Mouse (Mus musculus): ENCODE results near the gene Adrm1. TPM values are rescaled to one million over a fixed set of nuclear protein-coding genes. Genes with fewer than 3 reads are reported as not detected.

Adrm1 gene
- polyA plus RNA-seq, 1 experiment, result 833 TPM

GRCm38 (mm10) chr2:180205083-180205955, 34.0 kb downstream of the Adrm1 start:
- TF ChIP-seq GATA1 (IDR thresholded peaks at IDR 0.05; ENCODE audit: low read length), result no peak

DNA sequence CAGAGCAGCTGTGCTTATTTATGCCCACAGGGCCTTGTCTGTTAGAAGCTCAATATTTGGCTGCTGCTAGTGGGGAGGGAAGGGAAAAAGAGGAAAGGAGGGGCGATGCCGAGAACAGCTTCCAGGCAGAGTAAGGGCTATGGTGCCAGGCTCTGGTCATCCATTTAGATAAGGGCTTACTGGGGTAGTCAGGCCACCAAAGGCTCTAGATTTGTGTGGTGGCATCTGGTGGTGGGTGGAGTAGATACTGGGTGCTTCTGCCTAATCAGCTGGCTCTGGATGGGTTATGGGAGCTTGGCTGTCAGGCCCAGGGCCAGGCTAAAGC, 34.6 kb downstream of the Adrm1 start:
- TF ChIP-seq GATA1 (IDR thresholded peaks at IDR 0.05; ENCODE audit: low read length), result no peak

- no peak for TF ChIP-seq GATA1 (IDR thresholded peaks at IDR 0.05; ENCODE audit: low read length)
Observed at GRCm38 (mm10) chr2:180207840-180208239, 36.6 kb downstream of the Adrm1 start.

- no peak for TF ChIP-seq GATA1 (IDR thresholded peaks at IDR 0.05; ENCODE audit: low read length)
Observed at GRCm38 (mm10) chr2:180208976-180209375, 37.7 kb downstream of the Adrm1 start.

DNA sequence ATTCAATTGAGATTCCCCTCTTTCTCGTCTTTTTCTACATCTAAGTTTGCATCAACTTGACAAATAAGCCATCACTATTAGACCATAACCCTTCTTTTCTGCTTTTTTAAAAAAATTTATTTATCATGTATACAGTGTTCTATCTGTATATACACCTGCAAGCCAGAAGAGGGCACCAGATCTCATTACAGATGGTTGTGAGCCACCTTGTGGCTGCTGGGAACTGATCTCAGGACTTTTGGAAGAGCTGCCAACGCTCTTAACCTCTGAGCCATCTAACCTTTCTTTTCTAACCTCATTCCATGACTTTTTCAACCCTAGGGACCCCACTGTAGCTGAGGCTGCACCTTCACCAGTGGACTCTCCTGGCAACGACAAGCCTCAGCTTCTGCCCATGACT, 41.0 kb downstream of the Adrm1 start:
- TF ChIP-seq GATA1 (IDR thresholded peaks at IDR 0.05; ENCODE audit: low read length), result no peak

- no peak for TF ChIP-seq GATA1 (IDR thresholded peaks at IDR 0.05; ENCODE audit: low read length)
Observed at GRCm38 (mm10) chr2:180214352-180214978, 43.2 kb downstream of the Adrm1 start.

- no peak for TF ChIP-seq GATA1 (IDR thresholded peaks at IDR 0.05; ENCODE audit: low read length)
Observed at GRCm38 (mm10) chr2:180215011-180215461, 43.8 kb downstream of the Adrm1 start.

- no peak for TF ChIP-seq GATA1 (IDR thresholded peaks at IDR 0.05; ENCODE audit: low read length)
Observed at GRCm38 (mm10) chr2:180215951-180216350, 44.7 kb downstream of the Adrm1 start.

- no peak for TF ChIP-seq GATA1 (IDR thresholded peaks at IDR 0.05; ENCODE audit: low read length)
Observed at GRCm38 (mm10) chr2:180216921-180217320, 45.6 kb downstream of the Adrm1 start.

- no peak for TF ChIP-seq GATA1 (IDR thresholded peaks at IDR 0.05; ENCODE audit: low read length)
Observed at GRCm38 (mm10) chr2:180217587-180217986, 46.3 kb downstream of the Adrm1 start.

- no peak for TF ChIP-seq GATA1 (IDR thresholded peaks at IDR 0.05; ENCODE audit: low read length)
Observed at GRCm38 (mm10) chr2:180218241-180218640, 47.0 kb downstream of the Adrm1 start.

DNA sequence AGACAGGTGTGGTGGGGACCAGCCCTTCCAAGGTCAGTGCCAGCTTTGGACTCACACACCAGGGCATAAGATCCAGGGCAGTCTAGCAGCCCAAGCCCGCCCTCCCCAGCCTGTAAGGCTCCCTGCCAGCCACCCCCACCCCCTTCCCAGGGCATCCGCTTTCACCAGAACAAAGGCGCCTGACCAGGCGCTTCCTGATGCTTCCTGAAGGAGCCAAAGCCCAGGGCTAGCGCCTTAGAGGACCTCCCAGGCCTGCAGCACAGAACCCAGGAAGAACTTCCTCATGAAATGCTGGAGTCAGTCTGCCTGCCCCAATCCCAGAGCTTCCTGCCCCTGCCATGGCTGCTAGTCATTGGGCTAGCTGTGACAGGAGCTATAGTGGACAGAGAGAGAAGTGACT, 47.4 kb downstream of the Adrm1 start:
- no peak for TF ChIP-seq GATA1 (IDR thresholded peaks at IDR 0.05; ENCODE audit: low read length)

GRCm38 (mm10) chr2:180219145-180219943, 48.1 kb downstream of the Adrm1 start:
- TF ChIP-seq GATA1 (IDR thresholded peaks at IDR 0.05; ENCODE audit: low read length), result no peak

- no peak for TF ChIP-seq GATA1 (IDR thresholded peaks at IDR 0.05; ENCODE audit: low read length)
Observed at GRCm38 (mm10) chr2:180220165-180220564, 48.9 kb downstream of the Adrm1 start.

DNA sequence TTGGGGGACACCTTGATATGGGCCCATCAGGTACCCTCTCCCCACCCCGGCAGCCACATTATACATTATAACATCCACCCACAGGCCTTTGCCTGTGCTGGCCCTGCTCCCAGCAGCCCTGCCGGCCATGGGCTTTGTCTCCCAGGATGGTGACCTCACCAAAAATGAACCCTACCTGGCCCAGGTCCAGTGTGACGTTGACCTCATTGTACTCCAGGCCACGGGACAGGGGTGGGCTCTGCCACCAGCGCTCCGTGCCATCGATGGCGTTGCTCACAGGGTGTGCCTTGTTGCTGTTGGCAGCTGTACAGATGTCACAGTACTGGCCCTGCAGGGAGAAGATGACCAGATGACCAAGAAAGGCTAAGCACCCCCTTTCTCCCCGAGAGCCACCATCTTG, 49.8 kb downstream of the Adrm1 start:
- TF ChIP-seq GATA1 (IDR thresholded peaks at IDR 0.05; ENCODE audit: low read length), result no peak

GRCm38 (mm10) chr2:180222250-180222649, 51.0 kb downstream of the Adrm1 start:
- no peak for TF ChIP-seq GATA1 (IDR thresholded peaks at IDR 0.05; ENCODE audit: low read length)

Data from G1E-ER4 (cell line).